Mouse (Mus musculus) macrophage (primary cell): ENCODE data around the gene Gbe1. TPM values are rescaled to one million over a fixed set of nuclear protein-coding genes. Genes with fewer than 3 reads are reported as not detected.

Experiments used
- H3K27ac ChIP-seq: fragments of 350-480 bp; formaldehyde crosslinking; 2 replicates; pipeline ENCODE4 v1.9.0; 2021
- H3K36me3 ChIP-seq: fragments of 350-480 bp; formaldehyde crosslinking; 2 replicates; pipeline ENCODE4 v1.9.0; 2021; ENCODE audit errors: inconsistent target
- H3K4me3 ChIP-seq: fragments of 350-480 bp; formaldehyde crosslinking; 2 replicates; pipeline ENCODE4 v1.9.0; 2021; ENCODE audit errors: inconsistent target
- H3K79me2 ChIP-seq: fragments of 350-480 bp; formaldehyde crosslinking; 2 replicates; pipeline ENCODE4 v1.9.0; 2021; ENCODE audit errors: inconsistent target
- WGBS: methylation state at CpG from one replicate; pipeline ENCODE4 v1.1.7; 2026; ENCODE audit warnings: inconsistent platforms; ENCODE audit not compliant: missing documents; 5-methylcytosine and 5-hydroxymethylcytosine counted together
- polyA plus RNA-seq: library from polyadenylated mRNA; stranded (reverse); fragments of 250-400 nt; gene quantifications from 3 replicates; pipeline ENCODE4 v1.2.4, GENCODE M21; 2018; ENCODE audit warnings: inconsistent platforms

Gbe1 gene
- polyA plus RNA-seq, 1 experiment from 2014 or later: 16.8 TPM

- no peaks in the 10 kb centered on the region for H3K36me3 ChIP-seq
- no peak overlapping the region for H3K4me3 ChIP-seq
- H3K27ac ChIP-seq: no peak overlapping the region
- no peaks in the 10 kb centered on the region for H3K79me2 ChIP-seq
- 68% methylated on average over 23 of the region's 23 CpGs for WGBS
Measured at GRCm38 (mm10) chr16:70568341-70569265, 254.9 kb downstream of the Gbe1 start.

DNA sequence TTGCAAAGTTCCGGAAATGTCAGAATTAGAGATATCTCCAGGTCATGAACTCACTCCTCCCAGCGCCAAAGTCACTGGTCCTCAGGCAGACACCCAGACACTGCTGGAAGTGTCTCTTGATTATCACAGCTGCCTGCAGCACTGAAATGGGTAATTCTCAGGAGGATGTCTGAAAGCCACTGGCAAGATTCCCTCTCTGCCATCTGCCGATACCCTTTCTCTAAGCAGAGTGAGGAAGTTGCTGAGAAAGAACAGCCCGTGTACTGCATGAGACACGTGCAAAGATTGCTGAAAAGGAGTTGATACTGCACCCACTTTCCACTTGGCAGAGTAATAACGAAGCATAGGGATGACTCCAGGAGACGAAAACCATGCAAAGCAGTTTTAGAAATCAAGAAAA lies 272.2 kb downstream of the Gbe1 start:
- no peak overlapping the region for H3K4me3 ChIP-seq
- no peaks in the 10 kb centered on the region for H3K79me2 ChIP-seq
- 87% methylated on average over 7 of the region's 7 CpGs for WGBS
- H3K27ac ChIP-seq: no peak overlapping the region
- H3K36me3 ChIP-seq: no peaks in the 10 kb centered on the region

DNA sequence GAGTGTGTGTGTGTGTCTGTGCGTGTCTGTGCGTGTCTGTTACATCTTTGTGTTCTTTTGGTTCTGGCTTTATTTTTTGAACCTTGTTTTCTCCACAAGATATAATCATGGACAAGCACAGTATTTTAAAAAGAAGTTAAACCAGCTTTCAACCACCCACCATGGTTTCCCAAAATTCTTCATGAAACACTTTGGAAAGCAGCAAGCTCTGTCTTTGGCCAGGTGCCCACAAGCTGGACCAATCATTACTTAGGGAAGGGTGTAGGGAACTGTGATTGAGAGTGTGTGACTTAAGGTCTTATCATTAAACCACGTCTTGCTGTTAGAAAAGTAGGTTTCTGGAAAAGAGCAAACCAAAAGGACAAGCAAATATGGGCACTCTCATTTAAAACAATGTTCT lies 288.6 kb downstream of the Gbe1 start:
- no peak overlapping the region for H3K27ac ChIP-seq
- H3K4me3 ChIP-seq: no peak overlapping the region
- no peaks in the 10 kb centered on the region for H3K79me2 ChIP-seq
- 70% methylated on average over 3 of the region's 3 CpGs for WGBS
- no peaks in the 10 kb centered on the region for H3K36me3 ChIP-seq

DNA sequence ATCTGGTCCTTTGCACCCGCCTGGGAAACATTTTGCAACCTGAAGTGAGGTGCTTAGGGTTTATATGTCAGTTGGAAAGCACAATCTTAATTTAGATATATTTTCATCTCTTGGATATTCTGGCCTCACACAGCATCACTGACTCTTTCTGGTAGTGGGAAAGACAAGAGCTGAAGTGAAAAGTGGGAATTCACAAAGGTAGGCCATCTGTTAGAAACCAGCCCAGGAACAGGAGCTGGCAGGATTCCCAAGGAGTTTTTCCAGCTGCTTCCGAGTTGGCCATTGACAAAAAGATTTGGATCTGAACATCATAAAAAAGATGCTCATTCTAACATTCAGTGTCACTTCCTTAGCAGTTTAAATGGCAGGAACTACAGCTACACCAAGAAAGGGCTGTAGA lies 294.6 kb downstream of the Gbe1 start:
- WGBS: 85% methylated on average over 2 of the region's 2 CpGs
- H3K27ac ChIP-seq: no peak overlapping the region

DNA sequence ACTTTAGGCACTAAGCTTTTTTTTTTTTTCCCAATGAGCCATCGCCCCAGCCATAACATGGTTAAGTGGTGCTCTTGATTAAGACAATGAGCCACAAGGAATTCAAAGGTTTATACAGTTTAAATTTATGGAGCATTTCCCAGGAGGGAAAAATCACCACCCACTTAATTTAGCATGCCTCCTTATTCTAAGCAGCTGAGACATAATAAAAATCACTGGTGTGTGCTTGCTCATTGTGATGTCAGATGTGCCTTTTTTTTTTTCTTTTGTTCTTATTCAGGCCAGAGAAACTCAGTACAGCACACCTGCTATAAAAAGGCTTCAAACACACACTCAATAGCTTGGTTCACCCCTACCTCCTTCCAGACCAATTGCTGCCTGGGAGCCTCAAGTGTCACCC lies 303.9 kb downstream of the Gbe1 start:
- 90% methylated on average over 1 of the region's 1 CpGs for WGBS
- no peak overlapping the region for H3K4me3 ChIP-seq
- no peak overlapping the region for H3K27ac ChIP-seq
- H3K79me2 ChIP-seq: no peaks in the 10 kb centered on the region
- no peaks in the 10 kb centered on the region for H3K36me3 ChIP-seq

More for the DNA sequence above, 294.6 kb downstream of the Gbe1 start:
- no peak overlapping the region for H3K4me3 ChIP-seq
- H3K36me3 ChIP-seq: no peaks in the 10 kb centered on the region
- no peaks in the 10 kb centered on the region for H3K79me2 ChIP-seq

DNA sequence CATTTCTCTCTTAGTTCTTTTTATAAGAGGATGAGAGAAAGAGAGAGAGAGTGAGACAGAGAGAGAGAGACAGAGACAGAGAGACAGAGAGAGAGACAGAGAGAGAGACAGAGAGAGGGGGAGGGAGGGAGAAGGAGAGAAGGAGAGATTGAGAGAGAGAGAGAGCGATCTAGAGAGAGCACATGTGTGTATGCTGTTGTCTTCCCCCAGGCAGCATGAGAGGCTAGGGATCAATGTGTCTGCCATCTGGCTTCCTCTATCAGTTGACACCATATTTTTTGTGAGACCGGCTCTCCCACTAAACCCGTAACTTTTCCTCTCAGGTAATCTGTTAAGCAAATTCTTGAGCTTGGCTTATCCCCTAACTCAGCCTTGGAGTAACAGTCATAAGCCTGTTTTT lies 304.4 kb downstream of the Gbe1 start:
- no peak overlapping the region for H3K4me3 ChIP-seq
- no peak overlapping the region for H3K27ac ChIP-seq
- WGBS: 93% methylated on average over 3 of the region's 3 CpGs
- H3K36me3 ChIP-seq: no peaks in the 10 kb centered on the region
- no peaks in the 10 kb centered on the region for H3K79me2 ChIP-seq
